Mouse (Mus musculus) liver, embryonic 15.5 days (tissue): ENCODE measurements around the gene Crnkl1. TPM values are rescaled to one million over a fixed set of nuclear protein-coding genes. Genes with fewer than 3 reads are reported as not detected.

Experiments used
- ATAC-seq: fragments of 200-750 bp; cut with Nextera tagmentation; 2 replicates; pipeline ENCODE4 v1.8.0; 2017; ENCODE audit warnings: moderate number of reproducible peaks, mild to moderate bottlenecking, moderate library complexity; ENCODE audit not compliant: insufficient read depth
- H3K27ac ChIP-seq: fragments of 300-500 bp; sonication (generic); replicated peaks from 2 replicates; pipeline ENCODE4 v1.5.1; 2015; ENCODE audit warnings: mild to moderate bottlenecking, inconsistent platforms
- H3K27me3 ChIP-seq: fragments of 300-500 bp; sonication (generic); 2 replicates; pipeline ENCODE4 v1.6.1; 2015; ENCODE audit warnings: mild to moderate bottlenecking, inconsistent platforms
- H3K36me3 ChIP-seq: fragments of 300-500 bp; sonication (generic); replicated peaks from 2 replicates; pipeline ENCODE4 v1.6.1; 2015; ENCODE audit warnings: moderate library complexity, mild to moderate bottlenecking, inconsistent platforms
- H3K4me1 ChIP-seq: fragments of 300-500 bp; sonication (generic); replicated peaks from 2 replicates; pipeline ENCODE4 v1.6.1; 2015; ENCODE audit warnings: inconsistent platforms
- H3K4me2 ChIP-seq: fragments of 300-500 bp; sonication (generic); 2 replicates; pipeline ENCODE4 v1.6.1; 2015; ENCODE audit warnings: moderate library complexity, mild to moderate bottlenecking, inconsistent platforms
- H3K4me3 ChIP-seq: fragments of 300-500 bp; sonication (generic); replicated peaks from 2 replicates; pipeline ENCODE4 v1.5.1; 2015; ENCODE audit warnings: mild to moderate bottlenecking, inconsistent platforms
- H3K9ac ChIP-seq: fragments of 300-500 bp; sonication (generic); 2 replicates; pipeline ENCODE4 v1.6.1; 2015; ENCODE audit warnings: moderate library complexity, mild to moderate bottlenecking, inconsistent platforms
- H3K9me3 ChIP-seq: fragments of 300-500 bp; sonication (generic); replicated peaks from 2 replicates; pipeline ENCODE4 v1.6.1; 2016; ENCODE audit warnings: inconsistent platforms
- WGBS: fragments of 180-500 bp; shearing (Covaris S2); methylation state at CpG from one replicate; pipeline ENCODE4 v1.1.7; 2015; ENCODE audit warnings: mixed read lengths; ENCODE audit not compliant: insufficient replicate concordance; 5-methylcytosine and 5-hydroxymethylcytosine counted together
- microRNA-seq: library from miRNA; unstranded; fragments of <30 nt; microRNA quantifications from one replicate; pipeline ENCODE4, GENCODE M21; 2016
- polyA plus RNA-seq: library from polyadenylated mRNA; unstranded; fragments of >200 nt; fragmentation: Nextera tagmentation; extraction: Ambion mirVana; gene quantifications from 2 replicates; pipeline ENCODE4 v1.2.1, GENCODE M21; 2015

Crnkl1 gene
- polyA plus RNA-seq, 1 experiment from 2014 or later: 14.3 TPM

- WGBS: 64% methylated on average over 1 of the region's 1 CpGs
- no peaks in the 10 kb centered on the region for H3K4me1 ChIP-seq
- no peak for ATAC-seq
- H3K27me3 ChIP-seq: no peaks in the 10 kb centered on the region
- H3K27ac ChIP-seq: no peak overlapping the region
- H3K36me3 ChIP-seq: no peaks in the 10 kb centered on the region
- no peaks in the 10 kb centered on the region for H3K9me3 ChIP-seq
- no peak overlapping the region for H3K4me3 ChIP-seq
- H3K9ac ChIP-seq: no peak overlapping the region
- H3K4me2 ChIP-seq: no peak overlapping the region
These were observed 62.7 kb downstream of the Crnkl1 start for GRCm38 (mm10) chr2:145872099-145872498.

- no peak overlapping the region for H3K9ac ChIP-seq
- H3K4me2 ChIP-seq: no peak overlapping the region
- H3K9me3 ChIP-seq: no peaks in the 10 kb centered on the region
- no peaks in the 10 kb centered on the region for H3K27me3 ChIP-seq
- H3K4me3 ChIP-seq: no peak overlapping the region
- ATAC-seq: no peak
- 79% methylated on average over 4 of the region's 4 CpGs for WGBS
- no peaks in the 10 kb centered on the region for H3K36me3 ChIP-seq
- H3K27ac ChIP-seq: no peak overlapping the region
- H3K4me1 ChIP-seq: no peaks in the 10 kb centered on the region
These were observed 63.5 kb downstream of the Crnkl1 start for GRCm38 (mm10) chr2:145871308-145871707.

Small RNAs within 50 kb of the gene (microRNA-seq; reads per million reads assigned to microRNA genes)
- gene Gm25026: not detected

Other genes starting within 250 kb of the Crnkl1 start
- gene Naa20, start 32.9 kb downstream of the Crnkl1 start, polyA plus RNA-seq: 46.5 and 50.3 TPM in 2 replicates
- not detected in 2 replicates for gene Cfap61, start 230 bp downstream of the Crnkl1 start, polyA plus RNA-seq